Mouse (Mus musculus) kidney, adult 11 months (tissue): Measurements from ENCODE around the gene Smad1.

Experiments used
- DNase-seq: peaks from one replicate; pipeline ENCODE4 v3.0.0; 2022

Smad1 gene

DNA sequence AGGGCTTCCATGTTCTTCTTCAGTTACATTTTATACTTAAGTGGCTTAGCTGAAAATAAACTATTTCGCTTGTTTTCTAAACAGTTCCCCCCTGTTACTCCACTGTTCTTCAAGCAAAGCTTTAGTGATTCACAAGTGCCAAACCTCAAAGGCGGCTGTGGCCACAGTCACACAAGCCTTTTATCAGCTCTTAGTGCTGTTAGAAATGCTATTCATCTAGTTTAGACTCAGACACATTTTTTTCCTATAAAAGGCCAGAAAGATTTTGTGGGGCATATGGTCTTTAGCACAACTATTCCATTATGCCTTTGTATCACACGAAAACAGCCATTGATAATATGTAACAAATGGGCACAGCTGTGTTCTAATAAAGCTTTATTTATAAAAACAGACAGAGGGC is 48.5 kb downstream of the Smad1 start:
- DNase-seq, result no peak

- DNase-seq, result peak; percentile 48
These were observed 49.2 kb downstream of the Smad1 start for GRCm38 (mm10) chr8:79350094-79350593.

DNA sequence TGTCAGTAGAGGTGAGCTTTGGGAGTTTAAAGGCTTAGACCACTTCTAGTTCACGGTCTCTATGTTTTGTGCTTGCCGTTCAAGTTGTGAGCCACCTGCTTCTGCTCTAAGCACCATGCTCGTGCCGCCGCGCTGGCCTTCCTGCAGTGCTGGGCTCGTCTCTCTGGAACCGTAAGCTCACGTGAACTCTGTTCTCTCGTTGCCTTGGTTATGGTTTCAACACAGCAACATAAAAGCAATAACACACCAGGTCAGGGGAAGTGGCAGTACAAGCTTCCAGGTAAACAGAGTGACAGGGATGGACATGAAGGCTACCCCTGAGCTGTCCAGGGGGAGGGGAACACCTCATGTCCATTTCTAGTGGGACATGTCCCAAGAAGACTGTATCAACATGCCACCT is 52.9 kb downstream of the Smad1 start:
- no peak for DNase-seq

DNA sequence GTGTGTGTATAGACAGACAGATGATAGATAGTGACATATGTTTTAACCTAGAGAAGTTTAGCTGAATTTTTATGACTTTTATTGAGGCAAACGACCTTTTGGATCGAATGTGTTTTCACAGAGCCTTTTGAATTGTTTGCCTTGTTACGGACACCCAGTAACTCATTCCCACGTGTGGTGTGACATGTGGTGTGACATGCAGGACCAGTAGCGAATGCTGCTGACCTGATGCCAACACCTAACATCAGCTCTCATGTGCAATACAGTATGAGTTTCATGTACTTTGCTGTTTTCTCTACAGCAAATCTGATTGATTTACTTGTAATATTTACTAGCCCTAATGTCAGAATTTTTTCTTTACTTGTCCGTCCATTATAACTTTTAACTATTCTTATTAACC is 53.5 kb downstream of the Smad1 start:
- no peak for DNase-seq

DNA sequence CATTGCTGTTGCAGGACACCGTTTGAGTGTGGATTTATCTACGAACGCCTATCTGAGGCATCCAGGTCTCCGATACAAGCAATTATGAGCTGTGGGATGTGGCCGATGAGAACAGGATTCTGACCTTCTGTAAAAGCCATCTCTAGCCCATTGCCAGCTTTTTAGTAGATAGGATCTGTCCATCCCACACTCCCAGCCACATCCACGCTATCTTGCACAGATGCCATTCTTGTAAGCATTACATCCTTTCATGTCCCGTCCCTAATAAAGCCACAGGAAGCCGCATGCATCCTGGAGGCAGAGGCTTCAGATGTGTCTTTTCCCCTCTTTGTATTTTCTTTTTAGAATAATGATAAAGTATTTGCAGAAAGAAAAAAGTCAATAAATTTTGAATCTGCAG is 58.1 kb downstream of the Smad1 start:
- DNase-seq, result no peak

GRCm38 (mm10) chr8:79339555-79339954 is 59.8 kb downstream of the Smad1 start:
- DNase-seq, result peak; percentile 21

- no peak for DNase-seq
These were observed 60.7 kb downstream of the Smad1 start for GRCm38 (mm10) chr8:79338619-79339018.

- no peak for DNase-seq
These were observed 67.0 kb downstream of the Smad1 start for GRCm38 (mm10) chr8:79332109-79332900.

DNA sequence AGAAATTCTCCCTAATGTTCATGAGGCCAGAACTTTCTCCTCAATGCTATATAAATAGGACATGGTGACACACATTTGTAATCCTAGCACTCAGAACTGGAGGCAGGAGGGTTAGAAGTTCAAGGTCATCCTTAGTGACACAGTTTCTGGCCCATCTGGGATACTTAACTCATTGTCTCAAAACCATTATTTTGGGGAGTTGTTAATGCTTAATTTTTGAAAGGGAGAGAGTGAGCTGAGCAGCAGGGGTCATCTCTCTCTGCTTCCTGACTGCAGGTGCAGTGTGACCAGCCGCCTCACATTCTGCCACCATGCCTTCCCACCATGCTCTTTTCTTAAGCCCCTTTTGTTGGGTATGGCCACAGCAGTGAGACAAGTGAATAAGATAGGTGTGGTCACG is 67.7 kb downstream of the Smad1 start:
- DNase-seq, result no peak

DNA sequence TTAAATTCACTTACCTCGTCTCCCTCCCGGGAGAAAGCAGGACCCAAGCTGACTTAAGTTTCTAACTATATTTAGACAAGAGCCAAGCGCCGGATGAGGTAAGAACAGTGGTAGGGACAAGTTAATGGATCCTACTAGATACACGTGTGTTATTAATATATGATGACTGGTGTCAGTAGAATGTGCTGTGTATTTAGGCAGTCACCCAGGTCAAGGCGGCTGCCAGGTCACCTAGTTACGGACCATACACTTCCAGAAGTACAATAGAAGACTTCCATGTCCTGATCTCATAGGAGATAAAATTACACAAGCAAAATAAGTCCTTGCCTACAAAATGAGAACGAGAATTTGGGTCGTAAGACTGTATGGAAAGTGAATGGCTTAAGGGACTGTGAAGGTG is 68.3 kb downstream of the Smad1 start:
- no peak for DNase-seq

- no peak for DNase-seq
These were observed 69.6 kb downstream of the Smad1 start for GRCm38 (mm10) chr8:79329735-79330134.

- no peak for DNase-seq
These were observed 70.1 kb downstream of the Smad1 start for GRCm38 (mm10) chr8:79329182-79329581.

GRCm38 (mm10) chr8:79325510-79325909 is 73.8 kb downstream of the Smad1 start:
- DNase-seq, result no peak

DNA sequence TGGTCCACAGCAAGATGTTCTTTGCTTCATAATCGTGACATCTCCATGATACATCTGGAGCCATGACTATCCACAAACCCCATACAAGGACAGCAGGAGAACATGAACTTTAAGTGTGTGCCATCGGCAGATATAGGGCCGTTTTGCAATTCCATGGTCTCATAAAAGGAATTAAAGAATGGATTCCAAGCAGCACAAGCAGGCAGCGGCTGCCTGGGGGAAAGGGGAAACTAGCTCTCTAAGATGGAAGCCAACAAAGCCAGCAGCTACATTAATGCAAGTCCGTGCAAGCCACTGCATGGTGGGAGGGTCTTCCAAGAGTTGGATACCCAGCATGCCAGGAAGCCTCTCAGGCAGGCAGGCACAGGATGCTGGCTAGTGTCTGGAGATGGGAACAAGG is 74.4 kb downstream of the Smad1 start:
- no peak for DNase-seq

GRCm38 (mm10) chr8:79324036-79324435 is 75.3 kb downstream of the Smad1 start:
- no peak for DNase-seq

DNA sequence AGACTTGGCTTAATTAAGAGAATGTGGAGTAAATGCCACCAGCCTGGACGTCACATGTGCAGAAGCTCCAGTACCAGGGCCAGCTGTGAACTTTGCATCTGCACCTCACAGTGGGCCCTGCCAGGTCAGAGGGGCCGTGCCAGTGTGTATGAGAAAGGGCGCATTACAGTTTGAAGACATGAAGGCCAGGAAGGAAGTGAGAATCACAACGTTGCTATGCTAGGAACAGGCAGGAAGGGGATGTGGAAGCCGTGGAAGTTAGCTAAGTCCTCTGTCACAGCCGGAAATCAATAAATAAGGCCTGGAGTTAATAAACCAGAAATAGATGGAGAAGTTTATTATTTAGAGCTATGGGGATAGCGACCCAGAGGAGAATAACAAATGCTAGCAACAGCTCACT is 76.2 kb downstream of the Smad1 start:
- DNase-seq, result peak; percentile 27

DNA sequence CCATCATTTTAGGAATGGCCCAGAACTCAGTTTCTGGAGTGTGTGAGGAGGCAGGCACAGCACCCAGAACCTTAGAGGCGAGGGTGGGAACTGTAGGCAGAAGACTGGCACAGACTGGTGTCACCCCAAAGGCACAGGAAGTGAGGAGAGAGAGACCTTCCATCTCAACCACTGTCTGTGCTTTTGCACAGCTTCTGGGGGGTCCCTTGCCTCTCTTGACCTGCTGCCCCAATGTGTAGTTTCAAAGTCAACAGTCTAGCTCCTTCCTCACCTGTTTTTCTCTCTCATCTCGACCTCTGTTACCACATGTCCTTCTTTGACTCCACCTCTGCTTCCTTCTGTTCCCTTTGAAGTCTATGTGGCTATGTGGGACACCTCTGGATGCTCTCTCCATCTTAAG is 88.5 kb downstream of the Smad1 start:
- DNase-seq, result no peak

GRCm38 (mm10) chr8:79305941-79306340 is 93.4 kb downstream of the Smad1 start:
- DNase-seq, result no peak

GRCm38 (mm10) chr8:79301548-79301947 is 97.8 kb downstream of the Smad1 start:
- peak; percentile 26 for DNase-seq

- no peak for DNase-seq
These were observed 99.6 kb downstream of the Smad1 start for GRCm38 (mm10) chr8:79299704-79300103.

DNA sequence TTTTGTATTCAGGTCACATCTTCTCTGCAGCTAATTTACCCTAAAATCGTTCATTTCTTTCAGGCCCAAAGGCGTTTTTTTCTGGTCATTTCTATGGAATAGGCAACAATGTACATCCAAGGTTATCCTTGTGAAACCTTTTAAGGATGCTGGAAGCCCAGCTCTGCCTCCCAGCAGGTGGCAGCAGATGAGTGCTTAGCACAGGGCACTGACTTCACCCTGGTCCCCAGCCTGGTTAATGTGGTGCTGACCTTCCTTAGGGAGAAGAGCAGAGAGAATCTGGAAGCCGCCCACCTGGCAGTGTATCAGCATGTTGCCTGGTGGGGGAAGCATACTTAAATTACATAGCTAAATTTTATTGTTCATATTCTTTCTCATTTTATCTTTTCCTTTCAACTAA is 101.6 kb downstream of the Smad1 start:
- peak; percentile 66 for DNase-seq

GRCm38 (mm10) chr8:79295276-79296105 is 103.8 kb downstream of the Smad1 start:
- peak; percentile 12 for DNase-seq

DNA sequence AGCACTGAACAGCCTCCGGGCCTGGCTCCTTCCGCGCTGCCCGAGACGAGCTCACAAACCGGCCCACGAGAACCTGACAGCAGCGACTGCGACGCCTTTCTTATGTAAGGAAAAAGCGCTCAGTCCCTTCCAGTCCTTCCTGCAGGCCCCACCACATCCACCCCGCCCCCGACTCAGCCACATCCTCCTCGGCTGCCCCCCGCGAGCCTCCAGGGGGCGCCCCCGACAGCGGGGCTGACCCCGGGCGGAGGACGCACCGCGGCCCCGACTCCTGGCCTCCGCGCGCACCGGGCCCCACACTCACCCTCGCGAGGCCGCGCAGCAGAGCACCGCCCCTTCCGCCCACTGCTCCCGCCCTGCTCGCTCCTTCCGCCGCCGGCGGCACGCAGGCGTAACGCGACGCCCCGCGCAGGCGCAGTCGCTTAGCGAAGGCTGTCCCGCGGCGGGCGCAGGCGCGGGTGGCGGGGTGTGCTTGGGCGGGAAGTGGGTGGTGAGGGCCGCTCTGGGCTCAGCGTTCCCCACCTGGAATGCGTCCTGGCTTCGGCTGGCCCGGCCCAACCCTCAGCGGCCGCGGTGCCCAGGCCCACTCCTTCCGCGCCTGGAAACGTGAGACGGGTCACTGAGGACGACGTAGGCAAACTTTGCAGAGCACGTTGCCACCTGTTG is 104.6 kb downstream of the Smad1 start, which contains the start of gene Mmaa:
Mmaa (minus strand) TSS at position 328 of the 666 bp plus-strand sequence.
- DNase-seq, result peak; percentile 98
